Mouse (Mus musculus) lung, postnatal 10 days (tissue): ENCODE measurements around the gene Nr1i3.
"Not testable (repeated sequence)": the region's sequence is repeated elsewhere in the genome, so short reads cannot be mapped to it uniquely, and the experiment has no call there.

Experiments used
- DNase-seq: peaks from one replicate; pipeline ENCODE4 v3.0.0; 2021

The Nr1i3 gene

DNA sequence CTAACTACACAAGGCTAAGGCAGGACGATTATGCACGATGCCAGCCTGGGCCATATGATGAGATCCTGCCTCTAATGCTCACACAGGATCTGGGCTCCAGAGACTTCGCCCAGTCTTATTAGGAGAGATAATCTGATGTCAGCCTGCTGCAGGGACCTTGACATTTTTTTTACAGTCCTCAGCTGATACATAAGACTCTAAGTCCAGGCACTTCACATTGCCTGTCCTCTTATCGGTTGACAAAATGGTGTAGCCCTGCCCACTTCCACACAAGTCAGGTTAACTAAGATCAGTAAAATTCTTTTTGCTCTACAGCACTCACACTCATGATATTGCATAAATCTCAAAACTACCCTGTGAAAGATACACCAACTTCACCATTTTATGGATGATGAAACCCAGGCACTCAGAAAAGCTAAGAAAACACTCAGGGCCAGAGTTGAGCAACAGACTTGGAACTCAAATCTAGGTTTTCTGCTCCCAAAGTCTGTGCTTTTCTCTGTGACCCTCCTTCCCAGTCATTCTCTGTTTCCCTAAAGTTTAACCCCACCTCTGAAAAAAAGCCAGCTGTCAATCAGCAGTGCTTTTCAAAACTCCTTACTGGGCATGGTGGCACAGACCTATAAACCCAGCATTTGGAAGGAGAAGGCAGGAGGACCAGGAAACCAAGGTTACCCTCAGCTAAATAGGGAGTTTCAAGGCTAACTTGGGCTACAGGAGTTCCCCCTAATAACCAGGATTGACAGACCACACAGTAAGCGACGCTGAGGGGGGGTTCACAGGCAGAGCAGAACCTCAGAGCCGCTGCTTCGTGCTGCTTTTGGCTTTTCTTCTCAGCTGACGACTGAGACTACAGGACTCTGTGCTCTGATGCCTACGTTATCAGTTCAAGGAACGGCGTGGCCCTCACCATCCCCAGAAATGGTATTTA is 19.3 kb downstream of the Nr1i3 start:
- DNase-seq = peak; percentile 59

GRCm38 (mm10) chr1:171234126-171234525 is 20.4 kb downstream of the Nr1i3 start, which contains the start of gene Fcer1g:
Gene Fcer1g (minus strand): TSS chr1:171234365.
- no peak for DNase-seq

DNA sequence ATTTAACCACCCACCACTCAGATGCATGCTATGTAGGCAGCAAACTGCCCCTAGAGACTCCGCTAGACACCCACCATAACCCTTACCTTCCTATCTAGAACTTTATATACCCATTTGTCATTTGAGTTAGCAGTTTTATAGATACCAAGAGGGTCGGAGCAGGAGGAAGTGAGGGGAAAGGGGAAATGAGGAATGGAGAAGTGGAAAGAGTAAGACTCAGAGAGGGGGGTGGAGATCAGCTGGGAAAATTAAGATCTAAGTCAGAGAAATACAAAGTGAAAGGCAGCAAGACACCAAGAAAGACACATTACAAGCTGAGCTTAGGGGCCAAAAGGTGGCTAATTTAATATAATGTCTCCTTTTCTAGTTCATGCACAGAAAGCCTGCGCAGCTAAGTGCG is 20.8 kb downstream of the Nr1i3 start:
- no peak for DNase-seq

DNA sequence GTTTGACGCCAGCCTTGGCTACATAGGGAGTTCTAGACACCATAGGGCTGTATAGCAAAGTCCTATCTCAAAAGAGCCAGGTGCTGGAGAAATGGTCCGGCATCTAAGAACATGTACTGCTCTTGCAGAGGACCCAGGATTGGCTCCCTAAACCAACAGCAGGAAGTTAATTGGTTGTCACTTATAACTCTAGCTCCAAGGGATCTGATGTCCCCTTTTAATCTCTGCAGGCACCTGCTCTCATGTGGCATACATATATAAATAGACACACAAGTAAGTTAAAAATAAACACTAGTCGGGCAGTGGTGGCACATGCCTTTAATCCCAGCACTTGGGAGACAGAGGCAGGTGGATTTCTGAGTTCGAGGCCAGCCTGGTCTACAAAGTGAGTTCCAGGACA is 22.0 kb downstream of the Nr1i3 start:
- no peak for DNase-seq

DNA sequence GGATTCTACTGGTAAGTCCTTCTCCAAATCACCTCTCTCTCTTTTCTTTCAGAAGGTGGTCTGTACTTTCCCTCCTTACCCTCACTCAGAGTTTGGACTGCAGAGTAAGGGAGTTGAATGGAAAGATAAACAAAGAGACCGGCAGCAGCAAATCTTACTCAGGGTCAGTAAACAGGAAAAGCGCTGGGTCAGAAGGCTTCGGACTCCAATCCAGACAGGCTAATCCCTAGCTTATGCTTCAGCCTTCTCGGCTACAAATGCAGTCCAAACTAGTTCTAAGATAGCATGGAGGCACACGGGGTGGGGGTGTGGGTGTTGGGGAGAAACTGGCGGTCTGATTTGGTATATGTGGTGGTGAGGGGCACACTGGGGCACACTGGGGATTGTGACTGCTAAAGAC is 23.7 kb downstream of the Nr1i3 start:
- DNase-seq = no peak

DNA sequence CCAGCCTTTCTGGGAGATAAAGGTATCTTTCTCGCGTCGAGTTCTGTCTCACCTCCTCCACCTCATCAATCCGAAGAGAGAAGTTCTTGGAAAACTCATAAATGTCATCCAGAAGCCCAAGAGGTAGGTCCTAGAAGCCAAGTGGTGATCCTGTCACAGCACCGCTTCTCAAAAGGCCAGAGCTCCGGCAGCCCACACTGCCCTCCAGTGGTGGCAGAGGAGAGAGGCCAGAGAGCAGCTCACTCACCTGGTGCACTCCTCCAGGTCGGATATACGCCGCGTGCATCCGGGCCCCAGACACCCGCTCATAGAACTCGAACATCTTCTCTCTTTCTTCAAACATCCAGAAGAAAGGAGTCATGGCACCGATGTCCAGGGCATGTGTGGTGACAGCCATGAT is 24.7 kb downstream of the Nr1i3 start:
- DNase-seq = peak; percentile 72

GRCm38 (mm10) chr1:171239992-171240744 is 26.4 kb downstream of the Nr1i3 start:
- peak; percentile 69 for DNase-seq

- no peak for DNase-seq
Measured at GRCm38 (mm10) chr1:171240911-171241310, 27.1 kb downstream of the Nr1i3 start.

- DNase-seq = not testable (repeated sequence)
Measured at GRCm38 (mm10) chr1:171241952-171242351, 28.2 kb downstream of the Nr1i3 start.

DNA sequence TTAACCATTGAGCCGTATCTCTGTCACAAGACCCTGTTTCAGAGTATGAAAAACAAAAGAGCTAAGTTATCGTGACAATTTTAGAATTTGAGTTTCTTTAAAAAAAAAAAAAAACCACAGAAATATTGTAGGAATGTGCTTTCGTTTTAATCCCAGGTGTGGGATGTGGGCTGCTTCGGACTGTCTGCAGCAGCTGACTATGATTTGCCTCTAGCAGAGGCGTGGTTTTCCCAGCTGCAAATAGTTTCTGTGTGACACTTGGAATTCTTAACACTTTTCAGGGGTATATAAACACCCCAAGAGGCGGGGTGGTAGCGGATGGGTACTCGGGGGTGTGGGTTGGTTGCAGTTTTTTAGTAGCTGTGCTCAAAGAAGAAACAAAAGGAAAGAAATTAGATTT is 31.6 kb downstream of the Nr1i3 start:
- DNase-seq = no peak

GRCm38 (mm10) chr1:171246709-171247452 is 33.1 kb downstream of the Nr1i3 start:
- DNase-seq = peak; percentile 98

DNA sequence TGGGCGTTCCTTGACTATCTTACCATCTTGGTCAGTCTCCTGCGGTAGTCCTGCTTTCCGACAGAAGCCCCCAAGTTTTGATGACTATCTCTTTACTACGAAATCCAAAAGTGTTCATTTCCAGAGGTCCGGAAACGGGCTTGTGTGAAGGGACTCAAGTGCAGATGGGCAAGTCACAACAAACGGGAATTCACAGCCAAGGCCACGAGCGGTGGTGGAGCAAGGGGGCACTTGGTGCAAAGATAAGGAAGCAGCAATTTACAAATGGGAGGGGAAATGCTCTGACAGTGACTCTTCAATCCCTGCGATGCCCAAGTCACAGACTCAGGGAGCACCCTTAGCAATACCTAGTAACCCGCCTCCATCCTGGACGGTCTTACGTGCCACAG is 33.7 kb downstream of the Nr1i3 start:
- no peak for DNase-seq

DNA sequence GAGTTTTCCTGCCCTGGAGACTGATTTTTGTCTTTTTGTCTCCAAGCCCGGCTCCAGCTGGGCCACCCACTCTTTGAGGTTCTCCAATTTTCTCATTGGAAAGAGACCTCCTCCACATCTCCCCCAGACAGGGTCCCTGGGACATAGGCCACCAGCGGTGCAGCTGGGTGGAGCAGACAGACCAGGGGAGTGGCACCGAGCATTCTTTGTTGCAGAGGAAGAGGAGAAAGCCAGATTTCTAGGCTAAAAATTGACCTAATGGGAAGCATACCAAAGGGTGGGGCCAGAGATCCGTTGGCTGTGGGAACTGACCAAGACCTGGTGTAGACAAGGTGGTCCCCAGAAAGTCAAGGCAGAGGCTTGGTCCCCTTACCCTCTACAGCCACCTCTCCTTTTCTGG is 34.1 kb downstream of the Nr1i3 start:
- no peak for DNase-seq

DNA sequence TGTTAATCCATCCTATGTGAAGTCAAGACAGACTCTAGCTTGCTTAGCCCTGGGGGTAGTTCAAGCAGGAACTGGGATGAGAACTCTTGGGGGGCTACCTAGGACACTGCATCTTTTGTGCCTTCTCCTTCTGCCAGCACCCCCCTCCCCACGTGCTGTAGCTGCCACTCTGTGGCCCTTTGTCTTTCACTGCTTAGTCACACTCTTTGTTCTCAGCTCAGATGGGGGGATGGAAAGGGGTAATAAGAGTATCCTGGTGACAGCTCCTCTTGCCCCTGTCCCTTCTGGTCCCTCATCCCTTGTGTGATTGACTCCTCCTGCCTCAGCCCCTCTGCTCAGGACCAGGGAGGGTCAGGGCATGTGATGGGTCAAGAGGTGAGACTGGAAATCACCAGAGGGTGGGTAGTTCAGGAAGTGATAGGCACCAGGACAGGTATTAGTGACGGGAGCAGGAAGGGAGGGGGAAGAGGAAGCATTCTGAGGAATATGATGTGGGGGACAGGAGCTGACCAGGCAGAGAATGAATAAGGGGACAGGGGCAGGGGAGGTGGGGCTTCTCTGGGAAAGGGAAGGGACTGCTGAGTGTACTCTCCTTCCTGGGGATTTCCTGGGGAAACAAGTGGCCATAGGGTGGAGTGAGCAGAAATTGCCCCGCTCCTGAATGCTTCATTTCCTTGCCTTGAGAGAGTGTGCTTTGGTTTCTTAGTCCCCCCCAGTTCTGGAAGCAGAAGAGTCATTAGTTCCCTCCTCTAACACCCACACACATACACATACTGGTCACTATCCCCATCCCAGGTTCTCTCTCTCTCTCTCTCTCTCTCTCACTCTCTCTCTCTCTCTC is 34.8 kb downstream of the Nr1i3 start:
- no peak for DNase-seq

GRCm38 (mm10) chr1:171249913-171250600 is 36.3 kb downstream of the Nr1i3 start, which contains the start of gene Adamts4:
Gene Adamts4 (plus strand): TSS chr1:171250421.
- DNase-seq = peak; percentile 75

DNA sequence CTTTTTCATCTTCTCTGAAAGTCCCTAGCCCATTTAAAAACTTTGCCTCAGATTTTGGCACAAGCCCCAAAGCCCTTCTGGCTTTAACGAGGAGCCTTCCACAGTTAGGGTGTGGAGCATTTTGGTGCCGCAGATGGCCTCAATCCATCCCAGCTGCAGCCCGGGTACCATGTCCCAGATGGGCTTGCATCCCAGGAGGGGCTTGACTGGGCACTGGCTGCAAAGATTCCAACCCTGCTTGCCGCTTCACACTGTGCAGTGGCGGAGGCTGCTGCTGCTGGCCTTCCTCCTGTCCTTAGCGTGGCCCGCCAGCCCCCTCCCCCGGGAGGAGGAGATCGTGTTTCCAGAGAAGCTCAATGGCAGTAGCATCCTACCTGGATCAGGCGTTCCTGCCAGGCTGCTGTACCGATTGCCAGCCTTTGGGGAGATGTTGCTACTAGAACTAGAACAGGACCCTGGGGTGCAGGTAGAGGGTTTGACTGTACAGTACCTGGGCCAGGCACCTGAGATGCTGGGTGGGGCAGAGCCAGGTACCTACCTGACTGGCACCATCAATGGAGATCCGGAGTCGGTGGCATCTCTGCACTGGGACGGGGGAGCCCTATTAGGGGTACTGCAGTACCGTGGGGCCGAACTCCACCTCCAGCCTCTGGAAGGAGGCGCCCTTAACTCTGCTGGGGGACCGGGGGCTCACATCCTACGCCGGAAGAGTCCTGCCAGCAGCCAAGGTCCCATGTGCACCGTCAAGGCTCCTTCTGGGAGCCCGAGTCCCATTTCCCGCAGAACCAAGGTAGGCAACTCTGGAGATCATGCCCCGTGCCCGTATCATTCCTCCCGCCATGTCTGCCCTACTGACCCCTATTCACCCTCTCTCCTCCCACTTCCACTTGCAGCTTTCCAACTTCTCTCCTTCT is 37.2 kb downstream of the Nr1i3 start, which contains the start of gene Ndufs2:
Ndufs2 (minus strand) TSS at position 709 of the 914 bp plus-strand sequence.
- DNase-seq = peak; percentile 35

DNA sequence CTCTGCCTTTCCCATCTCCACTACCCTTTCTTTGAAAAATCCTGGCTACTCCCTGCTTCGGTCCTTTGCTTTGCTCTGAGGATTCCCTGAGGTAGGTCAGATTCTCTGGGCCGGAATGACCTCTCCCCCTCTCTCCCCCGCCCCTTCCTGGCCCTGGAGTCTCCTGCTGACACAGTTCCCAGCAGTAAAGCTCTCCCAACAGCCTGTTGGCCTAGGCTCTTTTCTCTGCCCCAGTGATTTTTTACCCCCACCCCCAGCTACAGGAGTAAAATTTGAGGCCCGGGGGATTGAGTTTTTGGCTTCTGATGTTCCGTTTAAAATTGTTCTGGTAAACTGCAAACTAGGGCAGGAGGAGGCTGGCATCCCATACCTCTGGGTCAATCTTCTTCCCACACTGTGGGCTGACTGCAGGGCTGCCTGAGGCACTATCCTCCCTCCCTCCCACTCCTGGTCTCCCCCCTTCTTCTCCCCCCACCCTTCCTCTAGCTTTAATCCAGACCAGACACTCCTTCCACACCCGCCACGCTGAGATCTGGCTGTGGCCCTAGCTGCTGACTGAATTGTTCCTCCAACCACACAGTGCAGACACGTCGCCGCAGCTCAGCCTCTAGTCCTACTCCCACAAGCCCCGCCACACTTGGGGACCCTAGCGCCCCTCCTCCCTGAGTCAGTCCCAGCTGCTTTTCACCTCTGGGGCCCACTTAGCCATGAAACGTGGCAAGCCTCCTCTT is 38.0 kb downstream of the Nr1i3 start:
- DNase-seq = peak; percentile 62

GRCm38 (mm10) chr1:171252415-171252814 is 38.6 kb downstream of the Nr1i3 start:
- DNase-seq = no peak

- no peak for DNase-seq
Measured at GRCm38 (mm10) chr1:171256095-171256818, 42.5 kb downstream of the Nr1i3 start.
